Comparison of ENCODE assay signal across 13 mouse cellular contexts in the genomic region with DNA sequence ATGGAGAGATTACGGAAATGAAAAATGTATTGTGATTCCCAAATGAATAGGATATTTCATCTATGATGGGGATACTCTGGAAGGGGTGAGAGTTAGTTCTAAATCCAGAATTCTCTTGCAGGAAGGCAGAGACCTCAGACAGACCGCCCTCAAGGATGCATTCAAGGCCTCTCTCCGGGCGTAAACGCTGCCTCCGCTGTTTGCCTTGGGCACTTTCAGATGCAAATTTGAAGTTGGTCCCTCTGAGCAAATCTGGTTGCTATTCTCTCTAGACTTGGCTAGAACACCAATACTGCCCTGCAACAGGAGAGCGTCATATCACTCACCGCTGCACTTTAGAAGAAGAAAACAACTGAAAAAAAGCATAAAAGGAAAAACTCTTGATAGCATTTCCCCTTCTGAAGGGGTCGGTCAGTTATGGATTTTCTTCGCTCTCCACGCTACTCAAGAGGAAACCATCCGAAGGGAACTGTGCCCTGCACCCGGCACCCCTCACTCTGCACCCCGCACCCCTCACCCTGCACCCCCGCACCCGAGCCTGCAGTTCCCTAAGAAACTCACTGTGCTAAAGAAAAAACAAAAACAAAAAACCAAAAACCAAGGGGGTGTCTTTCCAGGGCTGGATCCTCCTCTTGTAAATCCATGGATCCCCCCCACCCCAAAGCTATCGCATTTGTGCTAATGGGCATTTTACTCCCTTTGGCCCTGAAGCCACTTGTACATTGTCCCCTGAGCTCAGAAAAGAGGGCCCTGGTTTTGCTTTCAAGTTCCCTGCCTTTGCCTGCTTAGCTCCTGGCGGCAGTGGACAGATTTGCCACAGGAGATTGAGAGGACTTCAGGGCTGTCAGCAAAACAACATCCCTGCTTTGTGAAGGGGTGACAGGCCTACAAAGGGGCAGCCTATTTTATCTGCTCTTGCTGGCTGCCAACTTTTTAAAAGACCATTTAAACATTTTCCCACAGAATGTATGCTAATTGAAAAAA.
DNase-seq lines count a peak whose midpoint lies in the region; ATAC-seq lines count a peak whose summit lies in the region.
"Had no signal": no experiment of that assay in that cellular context is flagged by ENCODE, and none has a peak within 500 bp of the region (broad histone marks: within the 10 kb centered on the region; RNA-seq: fewer than 3 reads in every experiment).

No protein-coding gene starts in this region.

- no peaks in the 10 kb centered on the region for H3K27me3 ChIP-seq in hindbrain, embryonic 15.5 days

- peak overlapping the region; percentile 10; the same call in 1 of the 2 replicates for H3K4me2 ChIP-seq in hindbrain, embryonic 15.5 days

- no peaks in the 10 kb centered on the region for H3K9me3 ChIP-seq in hindbrain, embryonic 15.5 days
- H3K9me3 ChIP-seq: limb, embryonic 12.5 days had no signal

- ATAC-seq in hindbrain, embryonic 15.5 days (ENCODE audit: low FRiP score, low read depth): no peak
- ATAC-seq: inflammation-experienced regulatory T-cells, adult 6 months had no signal

- 14% methylated on average over 18 of the region's 18 CpGs for WGBS in hindbrain, embryonic 15.5 days

- no peak overlapping the region for H3K4me3 ChIP-seq in hindbrain, embryonic 15.5 days
- H3K4me3 ChIP-seq: limb, embryonic 12.5 days had no signal

- DNase-seq in adrenal gland, postnatal 14 days: peak; percentile 24
- DNase-seq in adrenal gland, adult 2 months: no peak
- peak; percentile 21 for DNase-seq in retina, embryonic 14.5 days (ENCODE audit: low spot score)
- no peak for DNase-seq in retina, postnatal 1 day
- no peak for DNase-seq in right cerebral cortex, adult 2 months (ENCODE audit: low spot score in 2 of 2)
- no peak for DNase-seq in c-Kit-positive CD71-positive TER-119-positive erythroid progenitor cells, embryonic 14.5 days (ENCODE audit: low spot score)
- DNase-seq in thymus, adult 18-20 months: no peak
- DNase-seq: cerebellum, postnatal 36 days; lung, postnatal 14 days; thymus, postnatal 25 days had no signal

- no peak overlapping the region for H3K9ac ChIP-seq in hindbrain, embryonic 15.5 days
- H3K9ac ChIP-seq: limb, embryonic 12.5 days had no signal

- H3K36me3 ChIP-seq in hindbrain, embryonic 15.5 days: no peaks in the 10 kb centered on the region
- H3K36me3 ChIP-seq: limb, embryonic 12.5 days had no signal

- H3K4me1 ChIP-seq in hindbrain, embryonic 15.5 days (replicated peaks): peaks cover 12% of the 10 kb centered on the region; the same call in 1 of the 2 replicates
- H3K4me1 ChIP-seq: limb, embryonic 12.5 days had no signal

- no peak overlapping the region for H3K27ac ChIP-seq in hindbrain, embryonic 15.5 days (replicated peaks)
- H3K27ac ChIP-seq: limb, embryonic 12.5 days had no signal

Comparison
In these comparisons a context has a peak if more than half of its experiments do, and no peak if none do; other contexts are left out.
1. DNase-seq: peak in adrenal gland, postnatal 14 days (single experiment) and retina, embryonic 14.5 days (single experiment); none in adrenal gland, adult 2 months (single experiment), retina, postnatal 1 day (single experiment), right cerebral cortex, adult 2 months (0 of 2), c-Kit-positive CD71-positive TER-119-positive erythroid progenitor cells, embryonic 14.5 days (single experiment) and thymus, adult 18-20 months (0 of 2).